Mouse (Mus musculus) CH12.LX (cell line): ENCODE results near the gene Rab23. TPM values are rescaled to one million over a fixed set of nuclear protein-coding genes. Genes with fewer than 3 reads are reported as not detected.

Experiments used
- DNase-seq: peaks from one replicate; pipeline ENCODE4 v3.0.0-alpha.2; 2013; ENCODE audit errors: extremely low read depth
- H3K27ac ChIP-seq: 2 replicates; pipeline ENCODE4 v1.5.1; 2012; ENCODE audit warnings: low read depth, mild to moderate bottlenecking, control low read depth, moderate library complexity; ENCODE audit not compliant: insufficient read depth
- H3K27me3 ChIP-seq: replicated peaks from 2 replicates; pipeline ENCODE3; 2012; ENCODE audit warnings: inconsistent platforms
- H3K36me3 ChIP-seq, 2 experiments: replicated peaks in 1 of 2; 2 replicates each; pipeline versions ENCODE3 to v1.6.1; 2012; ENCODE audit warnings: inconsistent platforms in 1 of 2, low read length in 1 of 2, mild to moderate bottlenecking in 1 of 2, mixed read lengths in 1 of 2, moderate library complexity in 1 of 2; ENCODE audit not compliant: control insufficient read depth in 1 of 2, insufficient read depth in 1 of 2
- H3K4me1 ChIP-seq, 2 experiments: 2 replicates each; pipeline ENCODE4 v1.6.1; 2012; ENCODE audit warnings: inconsistent platforms in 1 of 2, moderate library complexity in 1 of 2; ENCODE audit not compliant: insufficient read depth in 2 of 2, control insufficient read depth in 1 of 2
- H3K4me2 ChIP-seq: 2 replicates; pipeline ENCODE4 v1.6.1; 2012; ENCODE audit warnings: low read depth, mild to moderate bottlenecking, control low read depth; ENCODE audit not compliant: poor library complexity, insufficient read depth, severe bottlenecking
- H3K4me3 ChIP-seq, 3 experiments: fragments of 150-350 bp in 1 of 3; sonication (generic) in 1 of 3; replicated peaks in 1 of 3; 2 replicates each; pipeline versions ENCODE3 to v1.5.1; 2011 to 2012; ENCODE audit warnings: low read depth in 2 of 3, low read length in 2 of 3, mild to moderate bottlenecking in 2 of 3, moderate library complexity in 2 of 3, control low read depth in 1 of 3, improper control_type of control experiment in 1 of 3, inconsistent platforms in 1 of 3, mixed read lengths in 1 of 3; ENCODE audit not compliant: poor library complexity in 1 of 3
- H3K79me2 ChIP-seq: replicated peaks from 2 replicates; pipeline ENCODE4 v1.6.1; 2012; ENCODE audit warnings: mild to moderate bottlenecking, moderate library complexity; ENCODE audit not compliant: control insufficient read depth, poor library complexity, insufficient read depth, severe bottlenecking; ENCODE audit errors: extremely low read depth
- H3K9ac ChIP-seq: 2 replicates; pipeline ENCODE4 v1.6.1; 2012; ENCODE audit warnings: low read depth, mild to moderate bottlenecking, control low read depth, moderate library complexity; ENCODE audit not compliant: insufficient read depth
- H3K9me3 ChIP-seq: replicated peaks from 2 replicates; pipeline ENCODE3; 2012; ENCODE audit warnings: low read length, inconsistent platforms, mixed read lengths
- BHLHE40 ChIP-seq: IDR thresholded peaks from 2 replicates; pipeline ENCODE4 v1.6.1; 2011; ENCODE audit warnings: mild to moderate bottlenecking, low read depth, low read length, improper control_type of control experiment
- CHD1 ChIP-seq: IDR thresholded peaks from 2 replicates; pipeline ENCODE4 v1.6.1; 2012; ENCODE audit warnings: low read depth, low read length, improper control_type of control experiment, inconsistent platforms
- CHD2 ChIP-seq: IDR thresholded peaks from 2 replicates; pipeline ENCODE4 v1.6.1; 2011; ENCODE audit warnings: low read length, improper control_type of control experiment
- CTCF ChIP-seq, 2 experiments: IDR thresholded peaks in 1 of 2; conservative IDR thresholded peaks in 1 of 2; 2 replicates each; pipeline ENCODE4 v1.5.1; 2011 to 2012; ENCODE audit warnings: low read depth in 2 of 2, low read length in 2 of 2, improper control_type of control experiment in 1 of 2, inconsistent platforms in 1 of 2, mild to moderate bottlenecking in 1 of 2, moderate library complexity in 1 of 2
- E2F4 ChIP-seq: IDR thresholded peaks from 2 replicates; pipeline ENCODE4 v1.6.1; 2011; ENCODE audit warnings: low read depth, low read length, improper control_type of control experiment; ENCODE audit not compliant: insufficient replicate concordance
- ELF1 ChIP-seq: IDR thresholded peaks from 2 replicates; pipeline ENCODE4 v1.6.1; 2014; ENCODE audit warnings: low read depth, mild to moderate bottlenecking, inconsistent platforms, low read length, improper control_type of control experiment
- EP300 ChIP-seq: IDR thresholded peaks from 2 replicates; pipeline ENCODE4 v1.6.1; 2011; ENCODE audit warnings: low read length, improper control_type of control experiment
- ETS1 ChIP-seq: conservative IDR thresholded peaks from 2 replicates; pipeline ENCODE4 v1.6.1; 2012; ENCODE audit warnings: low read depth, mild to moderate bottlenecking, inconsistent platforms, low read length, improper control_type of control experiment, moderate library complexity
- GABPA ChIP-seq: IDR thresholded peaks from 2 replicates; pipeline ENCODE4 v1.6.1; 2012; ENCODE audit warnings: low read depth, low read length, improper control_type of control experiment, inconsistent platforms; ENCODE audit not compliant: insufficient replicate concordance
- HCFC1 ChIP-seq: IDR thresholded peaks from 2 replicates; pipeline ENCODE4 v1.6.1; 2012; ENCODE audit warnings: low read depth, mild to moderate bottlenecking, inconsistent platforms, low read length, improper control_type of control experiment
- IRF4 ChIP-seq: IDR thresholded peaks from 2 replicates; pipeline ENCODE4 v1.6.1; 2014; ENCODE audit warnings: low read depth, mild to moderate bottlenecking, inconsistent platforms, low read length, improper control_type of control experiment
- JUN ChIP-seq: IDR thresholded peaks from 2 replicates; pipeline ENCODE4 v1.6.1; 2011; ENCODE audit warnings: low read depth, mild to moderate bottlenecking, low read length, improper control_type of control experiment, moderate library complexity; ENCODE audit not compliant: insufficient read depth
- JUND ChIP-seq: conservative IDR thresholded peaks from 2 replicates; pipeline ENCODE4 v1.6.1; 2011; ENCODE audit warnings: low read depth, low read length, improper control_type of control experiment
- KAT2A ChIP-seq: IDR thresholded peaks from 2 replicates; pipeline ENCODE4 v1.6.1; 2012; ENCODE audit warnings: low read length, improper control_type of control experiment, inconsistent platforms; ENCODE audit not compliant: insufficient replicate concordance
- MAFK ChIP-seq: IDR thresholded peaks from 2 replicates; pipeline ENCODE4 v1.6.1; 2011; ENCODE audit warnings: low read length, improper control_type of control experiment; ENCODE audit not compliant: insufficient replicate concordance
- MAX ChIP-seq: IDR thresholded peaks from 2 replicates; pipeline ENCODE4 v1.6.1; 2011; ENCODE audit warnings: low read length, improper control_type of control experiment
- MAZ ChIP-seq: IDR thresholded peaks from 2 replicates; pipeline ENCODE4 v1.6.1; 2012; ENCODE audit warnings: low read depth, mild to moderate bottlenecking, inconsistent platforms, low read length, improper control_type of control experiment, moderate library complexity
- MEF2A ChIP-seq: IDR thresholded peaks from 2 replicates; pipeline ENCODE4 v1.6.1; 2014; ENCODE audit warnings: low read depth, mild to moderate bottlenecking, inconsistent platforms, low read length, improper control_type of control experiment, borderline replicate concordance
- MXI1 ChIP-seq: IDR thresholded peaks from 2 replicates; pipeline ENCODE4 v1.6.1; 2011; ENCODE audit warnings: mild to moderate bottlenecking, low read depth, low read length, improper control_type of control experiment
- MYC ChIP-seq: IDR thresholded peaks from 2 replicates; pipeline ENCODE4 v1.6.1; 2011; ENCODE audit warnings: low read depth, mild to moderate bottlenecking, improper control_type of control experiment, low read length
- NELFE ChIP-seq: IDR thresholded peaks from 2 replicates; pipeline ENCODE4 v1.6.1; 2011; ENCODE audit warnings: low read depth, low read length, improper control_type of control experiment
- NRF1 ChIP-seq: IDR thresholded peaks from 2 replicates; pipeline ENCODE4 v1.6.1; 2014; ENCODE audit warnings: low read depth, mild to moderate bottlenecking, inconsistent platforms, low read length, improper control_type of control experiment, moderate library complexity
- PAX5 ChIP-seq: IDR thresholded peaks from 2 replicates; pipeline ENCODE4 v1.6.1; 2012; ENCODE audit warnings: low read length, inconsistent platforms, mixed read lengths
- POLR2A ChIP-seq: IDR thresholded peaks from 2 replicates; pipeline ENCODE4 v1.6.1; 2011; ENCODE audit warnings: low read depth, mild to moderate bottlenecking, improper control_type of control experiment, low read length
- POLR2AphosphoS2 ChIP-seq: IDR thresholded peaks from 2 replicates; pipeline ENCODE4 v1.6.1; 2011; ENCODE audit warnings: low read depth, low read length, improper control_type of control experiment
- RAD21 ChIP-seq: IDR thresholded peaks from 2 replicates; pipeline ENCODE4 v1.6.1; 2011; ENCODE audit warnings: low read depth, mild to moderate bottlenecking, low read length, improper control_type of control experiment, moderate library complexity
- RCOR1 ChIP-seq: conservative IDR thresholded peaks from 2 replicates; pipeline ENCODE4 v1.6.1; 2012; ENCODE audit warnings: low read depth, mild to moderate bottlenecking, inconsistent platforms, low read length, improper control_type of control experiment
- SIN3A ChIP-seq: IDR thresholded peaks from 2 replicates; pipeline ENCODE4 v1.6.1; 2012; ENCODE audit warnings: low read length, improper control_type of control experiment, inconsistent platforms
- SMC3 ChIP-seq: IDR thresholded peaks from 2 replicates; pipeline ENCODE4 v1.6.1; 2011; ENCODE audit warnings: low read depth, low read length, improper control_type of control experiment
- TBP ChIP-seq: conservative IDR thresholded peaks from 2 replicates; pipeline ENCODE4 v1.6.1; 2011; ENCODE audit warnings: low read depth, low read length, improper control_type of control experiment
- TCF12 ChIP-seq: IDR thresholded peaks from 2 replicates; pipeline ENCODE4 v1.6.1; 2014; ENCODE audit warnings: low read depth, mild to moderate bottlenecking, inconsistent platforms, low read length, improper control_type of control experiment
- UBTF ChIP-seq: IDR thresholded peaks from 2 replicates; pipeline ENCODE4 v1.6.1; 2012; ENCODE audit warnings: low read depth, mild to moderate bottlenecking, inconsistent platforms, low read length, improper control_type of control experiment, moderate library complexity
- USF1 ChIP-seq: IDR thresholded peaks from 2 replicates; pipeline ENCODE4 v1.6.1; 2014; ENCODE audit warnings: low read depth, mild to moderate bottlenecking, inconsistent platforms, low read length, improper control_type of control experiment
- USF2 ChIP-seq: conservative IDR thresholded peaks from 2 replicates; pipeline ENCODE4 v1.6.1; 2011; ENCODE audit warnings: low read depth, low read length, improper control_type of control experiment
- ZC3H11A ChIP-seq: IDR thresholded peaks from 2 replicates; pipeline ENCODE4 v1.6.1; 2012; ENCODE audit warnings: low read depth, mild to moderate bottlenecking, inconsistent platforms, low read length, improper control_type of control experiment
- ZKSCAN1 ChIP-seq: IDR thresholded peaks from 2 replicates; pipeline ENCODE4 v1.6.1; 2012; ENCODE audit warnings: low read depth, inconsistent platforms, low read length, improper control_type of control experiment, borderline replicate concordance
- ZMIZ1 ChIP-seq: IDR thresholded peaks from 2 replicates; pipeline ENCODE4 v1.6.1; 2012; ENCODE audit warnings: low read depth, mild to moderate bottlenecking, inconsistent platforms, low read length, improper control_type of control experiment
- ZNF384 ChIP-seq: IDR thresholded peaks from 2 replicates; pipeline ENCODE4 v1.6.1; 2012; ENCODE audit warnings: low read depth, low read length, improper control_type of control experiment, inconsistent platforms
- dilution Hi-C: fragments of 300-500 bp; cut with MboI; formaldehyde crosslinking; loops from 2 replicates; pipeline ENCODE4 v1.14.3; 2020; ENCODE audit warnings: low sequenced_read_pairs; ENCODE audit not compliant: extremely low pct_unique_long_range_greater_than_20kb, extremely low pct_ligation_motif_present
- in situ Hi-C: fragments of 300-500 bp; cut with MboI; formaldehyde crosslinking; loops from 3 replicates; pipeline ENCODE4 v1.14.3; 2019; ENCODE audit warnings: low sequenced_read_pairs, low pct_ligation_motif_present, low pct_unique_long_range_greater_than_20kb, mixed read lengths
- polyA plus RNA-seq: library from polyadenylated mRNA; unstranded; fragments of >175 nt; gene quantifications from 2 replicates; pipeline ENCODE4 v1.2.1, GENCODE M21; 2012; ENCODE audit warnings: low read depth; ENCODE audit not compliant: insufficient read length
- total RNA-seq, 2 experiments: library from RNA; depleted of rRNA; stranded (reverse); fragments of 300-350 nt in 1 of 2; fragments of >200 nt in 1 of 2; gene quantifications; 2 replicates each; pipeline ENCODE4 v1.2.3; 2012 to 2014

Rab23 gene
- total and polyA plus RNA-seq, 3 experiments: 5.8 to 17.6 (median 6.7) TPM

DNA sequence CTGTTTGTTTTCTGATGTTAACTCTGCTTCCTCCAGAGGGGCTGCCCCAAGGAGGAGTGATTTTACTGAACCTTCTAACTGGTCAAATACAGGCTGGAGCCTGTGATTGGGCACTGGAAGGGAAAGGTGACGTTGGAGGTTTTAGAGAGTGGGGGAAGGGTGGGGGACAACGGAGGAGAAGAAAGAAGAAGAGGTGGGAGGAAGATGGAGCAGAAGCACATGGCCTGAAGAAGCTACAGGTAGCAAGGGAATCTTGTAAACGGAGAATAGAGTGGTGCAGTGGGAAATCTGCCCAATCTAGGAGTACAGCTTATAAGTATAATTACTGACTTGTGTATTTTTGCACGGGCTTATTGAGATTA lies 29.6 kb upstream of the Rab23 start:
- no peak overlapping the region; the same call in 1 of the 2 replicates for H3K27ac ChIP-seq
- H3K36me3 ChIP-seq: no peaks in the 10 kb centered on the region
- H3K9ac ChIP-seq: peak overlapping the region; percentile 49; the same call in 1 of the 2 replicates
- no peaks in the 10 kb centered on the region for H3K27me3 ChIP-seq
- peak; percentile 88 for DNase-seq
- H3K79me2 ChIP-seq: no peaks in the 10 kb centered on the region
- TF ChIP-seq POLR2A (peak; percentile 59), POLR2AphosphoS2 (no peak), RCOR1 (no peak), EP300 (no peak), MYC (peak; percentile 89), PAX5 (no peak), ELF1 (no peak), JUND (no peak), NRF1 (no peak), CTCF (conservative IDR thresholded peaks at IDR 0.05 in 1 of 2, IDR thresholded peaks at IDR 0.05 in 1 of 2; ENCODE audit: low read depth in 2 of 2, low read length in 2 of 2) (no peak), IRF4 (no peak), NELFE (0 out of 2 replicates have a peak, but pooled peaks have one; percentile 43), ZMIZ1 (no peak), UBTF (no peak), ETS1 (no peak; the same call in 1 of the 2 replicates), HCFC1 (0 out of 2 replicates have a peak, but pooled peaks have one; percentile 18), CHD1 (no peak), MEF2A (no peak), TBP (0 out of 2 replicates have a peak, but pooled peaks have one; percentile 62), TCF12 (peak; percentile 62; the same call in 1 of the 2 replicates), RAD21 (no peak), ZC3H11A (no peak), MAFK (no peak), MAZ (no peak), USF2 (no peak), MAX (peak; percentile 75), ZNF384 (no peak), SMC3 (no peak), CHD2 (peak; percentile 80), E2F4 (no peak), KAT2A (no peak), ZKSCAN1 (no peak), USF1 (no peak), GABPA (no peak), JUN (no peak), MXI1 (peak; percentile 63; the same call in 1 of the 2 replicates), SIN3A (no peak), BHLHE40 (no peak)
- dilution Hi-C loops: no loop called here
- in situ Hi-C loops: no loop called here
- peak overlapping the region; percentile 33 to 46 (median 36) for H3K4me3 ChIP-seq
- H3K4me2 ChIP-seq: peak overlapping the region; percentile 59
- H3K4me1 ChIP-seq: peaks cover 5 to 29% of the 10 kb centered on the region in 2 experiments; a peak in 2 of 4 replicates
- peaks cover 2% of the 10 kb centered on the region for H3K9me3 ChIP-seq
